8 mouse cellular contexts compared by ENCODE assay signal in the genomic region with DNA sequence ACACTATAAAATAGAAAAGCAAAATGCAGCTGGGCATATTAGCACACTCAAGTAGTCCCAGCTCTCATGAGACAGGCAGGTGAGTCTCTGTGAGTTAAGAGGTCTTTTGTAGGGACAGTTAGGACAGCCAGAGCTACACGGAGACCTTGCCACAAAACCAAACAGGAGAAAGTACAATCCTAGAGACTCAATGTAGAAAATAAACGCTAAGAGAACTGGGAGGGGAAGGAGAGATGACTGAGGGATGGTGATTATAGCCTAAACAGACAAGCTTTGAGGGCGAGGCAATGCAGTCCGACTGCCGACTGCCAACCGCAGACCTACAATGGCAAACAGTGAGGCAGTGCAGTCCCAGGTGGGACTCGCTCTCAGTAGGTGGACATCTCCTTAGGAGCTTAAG. TPM values are rescaled to one million over a fixed set of nuclear protein-coding genes. Genes with fewer than 3 reads are reported as not detected.
DNase-seq lines count a peak whose midpoint lies in the region; ATAC-seq and TF ChIP-seq lines count a peak whose summit lies in the region.

No protein-coding gene starts in this region.

- peaks cover 62% of the 10 kb centered on the region for H3K4me1 ChIP-seq in erythroblast, embryonic 14.5 days (ENCODE audit: control insufficient read depth)
- H3K4me1 ChIP-seq in liver, adult 2 months (ENCODE audit: control insufficient read depth, insufficient read depth, low read length), result peaks cover 10% of the 10 kb centered on the region
- H3K4me1 ChIP-seq in small intestine, adult 2 months (ENCODE audit: control insufficient read depth, insufficient read depth, insufficient read length, low read length), result peaks cover 8% of the 10 kb centered on the region

- DNase-seq in liver, adult 2 months (ENCODE audit: extremely low read depth, low read depth, low spot score), result peak; percentile 50
- no peak for DNase-seq in liver
- no peak for DNase-seq in urinary bladder, postnatal 14 days (ENCODE audit: low spot score)
- DNase-seq in embryo, embryonic 10.5 days (ENCODE audit: low spot score), result no peak

- no peak for TF ChIP-seq POLR2A in liver, adult 2 months (IDR thresholded peaks at IDR 0.05; ENCODE audit: extremely low read depth, insufficient read depth, low read length)
- TF ChIP-seq POLR2A in small intestine, adult 2 months (IDR thresholded peaks at IDR 0.05; ENCODE audit: low read depth, low read length), result no peak

- H3K36me3 ChIP-seq in erythroblast, embryonic 14.5 days (ENCODE audit: control insufficient read depth), result peaks cover 62% of the 10 kb centered on the region
- H3K36me3 ChIP-seq in liver, adult 2 months (ENCODE audit: control insufficient read depth, insufficient read depth, low read length), result peaks cover 14% of the 10 kb centered on the region
- H3K36me3 ChIP-seq in small intestine, adult 2 months (ENCODE audit: control insufficient read depth, insufficient read depth, low read length), result peaks cover 20% of the 10 kb centered on the region

- peak overlapping the region; percentile 56 for H3K4me3 ChIP-seq in erythroblast, embryonic 14.5 days (replicated peaks)
- no peak overlapping the region for H3K4me3 ChIP-seq in liver, adult 2 months (ENCODE audit: insufficient read depth, low read depth, low read length)
- H3K4me3 ChIP-seq in small intestine, adult 2 months (ENCODE audit: low read depth, low read length), result no peak overlapping the region

- H3K27me3 ChIP-seq in erythroblast, embryonic 14.5 days (ENCODE audit: control insufficient read depth), result no peaks in the 10 kb centered on the region
- H3K27me3 ChIP-seq in liver, adult 2 months (ENCODE audit: control insufficient read depth, insufficient read depth, low read length), result no peaks in the 10 kb centered on the region
- H3K27me3 ChIP-seq in small intestine, adult 2 months (ENCODE audit: control insufficient read depth, insufficient read depth, low read length), result no peaks in the 10 kb centered on the region

- ATAC-seq in erythroblast, adult 5-6 weeks (replicated peaks; ENCODE audit: low FRiP score, poor library complexity, severe bottlenecking), result no peak
- ATAC-seq in erythroid progenitor cell, adult 5-6 weeks (replicated peaks; ENCODE audit: low FRiP score, poor library complexity, severe bottlenecking), result peak; percentile 47; the same call in 1 of the 2 replicates

- WGBS in liver, adult 2 months, result 27% methylated on average over 7 of the region's 7 CpGs
- WGBS in small intestine, adult 2 months, result 20% methylated on average over 7 of the region's 7 CpGs

- H3K79me2 ChIP-seq in liver, adult 2 months (ENCODE audit: control insufficient read depth, insufficient read depth, low read length), result no peaks in the 10 kb centered on the region; the same call in 1 of the 2 replicates

- H3K9me3 ChIP-seq in erythroblast, embryonic 14.5 days (ENCODE audit: control insufficient read depth, low read length), result no peaks in the 10 kb centered on the region

- peak overlapping the region; percentile 100 for H3K27ac ChIP-seq in liver, adult 2 months (replicated peaks; ENCODE audit: insufficient read depth, low read depth, low read length)
- peak overlapping the region; percentile 95 for H3K27ac ChIP-seq in small intestine, adult 2 months (ENCODE audit: insufficient read depth, low read depth, low read length)

- H3K9ac ChIP-seq in liver, adult 2 months (ENCODE audit: low read depth, low read length), result peak overlapping the region; percentile 76

- no peak for TF ChIP-seq CTCF in liver, adult 2 months (IDR thresholded peaks at IDR 0.05; ENCODE audit: low read depth, low read length)
- no peak for TF ChIP-seq CTCF in small intestine, adult 2 months (IDR thresholded peaks at IDR 0.05; ENCODE audit: extremely low read depth, insufficient read length, insufficient replicate concordance, low read depth, low read length)

RNA-seq across cellular contexts. Expression of a gene that starts 43.0 kb away (rescaled TPM):
- 0.02 and 0.09 TPM in 2 replicates for polyA plus RNA-seq in erythroblast, embryonic 14.5 days (2012)
- 0.77 and 8.8 TPM in 2 replicates for total RNA-seq in erythroblast, adult 5-6 weeks (2015; ENCODE audit: low replicate concordance)
- 2.6 and 5.4 TPM in 2 replicates for total RNA-seq in erythroblast, adult 5-6 weeks (2017; ENCODE audit: low replicate concordance)
- 2.6 and 4.3 TPM in 2 replicates for total RNA-seq in liver, adult 2 months (2014; rRNA removed)
- 1.7 and 2.0 TPM in 2 replicates for polyA plus RNA-seq in liver, adult 2 months (2012; rRNA removed)
- 18.0 and 20.1 TPM in 2 replicates for total RNA-seq in erythroid progenitor cell, adult 5-6 weeks (2015; ENCODE audit: low replicate concordance)
- total RNA-seq in erythroid progenitor cell, adult 5-6 weeks (2017; ENCODE audit: low replicate concordance), result 16.4 and 31.6 TPM in 2 replicates
- polyA plus RNA-seq in small intestine, adult 2 months (2012; rRNA removed), result 0.93 and 1.2 TPM in 2 replicates

RNA-seq across cellular contexts. Expression of a gene that starts 43.2 kb away (rescaled TPM):
- polyA plus RNA-seq in erythroblast, embryonic 14.5 days (2012), result 0.57 and 1.4 TPM in 2 replicates
- 7.5 and 12.7 TPM in 2 replicates for total RNA-seq in erythroblast, adult 5-6 weeks (2015; ENCODE audit: low replicate concordance)
- 20.2 and 24.7 TPM in 2 replicates for total RNA-seq in erythroblast, adult 5-6 weeks (2017; ENCODE audit: low replicate concordance)
- 14.4 TPM in 2 replicates for total RNA-seq in liver, adult 2 months (2014; rRNA removed)
- polyA plus RNA-seq in liver, adult 2 months (2012; rRNA removed), result 6.2 and 6.3 TPM in 2 replicates
- total RNA-seq in erythroid progenitor cell, adult 5-6 weeks (2015; ENCODE audit: low replicate concordance), result 34.4 and 42.5 TPM in 2 replicates
- total RNA-seq in erythroid progenitor cell, adult 5-6 weeks (2017; ENCODE audit: low replicate concordance), result 43.0 and 73.8 TPM in 2 replicates
- 1.5 and 3.9 TPM in 2 replicates for polyA plus RNA-seq in small intestine, adult 2 months (2012; rRNA removed)
